Mouse (Mus musculus): Measurements from ENCODE around the gene Fbxo34.
"Not testable (repeated sequence)": the region's sequence is repeated elsewhere in the genome, so short reads cannot be mapped to it uniquely, and the experiment has no call there.

Gene Fbxo34

GRCm38 (mm10) chr14:47450121-47450520, at the start of gene Fbxo34:
TSS of gene Fbxo34 (plus strand) at chr14:47450421.
- DNase-seq = not testable (repeated sequence)

GRCm38 (mm10) chr14:47402735-47403134, 47.5 kb upstream of the Fbxo34 start:
- peak; percentile 8 for DNase-seq

GRCm38 (mm10) chr14:47406000-47406399, 44.2 kb upstream of the Fbxo34 start:
- no peak for DNase-seq

- no peak for DNase-seq
These were observed 32.9 kb upstream of the Fbxo34 start for GRCm38 (mm10) chr14:47417346-47417745.

GRCm38 (mm10) chr14:47417775-47418665, 32.2 kb upstream of the Fbxo34 start, which contains the start of gene Dlgap5:
TSS of gene Dlgap5 (minus strand) at chr14:47418407.
- peak; percentile 90 for DNase-seq

GRCm38 (mm10) chr14:47418666-47418991, 31.6 kb upstream of the Fbxo34 start:
- DNase-seq = no peak

GRCm38 (mm10) chr14:47419034-47419625, 31.1 kb upstream of the Fbxo34 start:
- no peak for DNase-seq

- DNase-seq = no peak
These were observed 30.4 kb upstream of the Fbxo34 start for GRCm38 (mm10) chr14:47419723-47420276.

GRCm38 (mm10) chr14:47421606-47422005, 28.6 kb upstream of the Fbxo34 start:
- no peak for DNase-seq

GRCm38 (mm10) chr14:47422466-47422865, 27.8 kb upstream of the Fbxo34 start:
- no peak for DNase-seq

GRCm38 (mm10) chr14:47432987-47433386, 17.2 kb upstream of the Fbxo34 start:
- DNase-seq = no peak

GRCm38 (mm10) chr14:47438947-47439346, 11.3 kb upstream of the Fbxo34 start:
- DNase-seq = no peak

- no peak for DNase-seq
These were observed 5.3 kb upstream of the Fbxo34 start for GRCm38 (mm10) chr14:47444907-47445306.

- DNase-seq = peak; percentile 34
These were observed 4.7 kb upstream of the Fbxo34 start for GRCm38 (mm10) chr14:47445331-47446095.

GRCm38 (mm10) chr14:47459556-47459955, 9.3 kb downstream of the Fbxo34 start:
- DNase-seq = no peak

GRCm38 (mm10) chr14:47461997-47462396, 11.8 kb downstream of the Fbxo34 start:
- DNase-seq = no peak

GRCm38 (mm10) chr14:47462453-47462852, 12.2 kb downstream of the Fbxo34 start:
- DNase-seq = no peak

- no peak for DNase-seq
These were observed 12.7 kb downstream of the Fbxo34 start for GRCm38 (mm10) chr14:47462877-47463460.

- no peak for DNase-seq
These were observed 14.2 kb downstream of the Fbxo34 start for GRCm38 (mm10) chr14:47464426-47464825.

GRCm38 (mm10) chr14:47465468-47466175, 15.4 kb downstream of the Fbxo34 start:
- no peak for DNase-seq

- DNase-seq = peak; percentile 95
These were observed 22.1 kb downstream of the Fbxo34 start for GRCm38 (mm10) chr14:47472359-47472742.

Measured in layer of hippocampus, adult 9-11 months (tissue).